Mouse (Mus musculus) MEL (cell line): ENCODE data around the gene Szrd1.

Experiments used
- CTCF ChIP-seq, 3 experiments: IDR thresholded peaks in 2 of 3; conservative IDR thresholded peaks in 1 of 3; 2 replicates each; pipeline ENCODE4 v1.5.1; 2011 to 2012; ENCODE audit warnings: low read length in 3 of 3, low read depth in 2 of 3, mild to moderate bottlenecking in 2 of 3, improper control_type of control experiment in 1 of 3, inconsistent platforms in 1 of 3, mixed read lengths in 1 of 3, moderate library complexity in 1 of 3; ENCODE audit not compliant: control insufficient read depth in 1 of 3, insufficient read depth in 1 of 3, poor library complexity in 1 of 3, severe bottlenecking in 1 of 3
- E2F4 ChIP-seq: IDR thresholded peaks from 2 replicates; pipeline ENCODE4 v1.6.1; 2011; ENCODE audit warnings: low read depth, low read length, improper control_type of control experiment, borderline replicate concordance
- ELF1 ChIP-seq: IDR thresholded peaks from 2 replicates; pipeline ENCODE4 v1.6.1; 2014; ENCODE audit warnings: low read depth, mild to moderate bottlenecking, inconsistent platforms, low read length, improper control_type of control experiment, moderate library complexity
- EP300 ChIP-seq, 2 experiments: IDR thresholded peaks; 2 replicates each; pipeline ENCODE4 v1.6.1; 2011; ENCODE audit warnings: improper control_type of control experiment in 2 of 2, low read length in 2 of 2, low read depth in 1 of 2, mild to moderate bottlenecking in 1 of 2
- HCFC1 ChIP-seq: IDR thresholded peaks from 2 replicates; pipeline ENCODE4 v1.6.1; 2012; ENCODE audit warnings: low read depth, mild to moderate bottlenecking, inconsistent platforms, low read length, improper control_type of control experiment, moderate library complexity
- JUND ChIP-seq: IDR thresholded peaks from 2 replicates; pipeline ENCODE4 v1.6.1; 2011; ENCODE audit warnings: low read depth, mild to moderate bottlenecking, improper control_type of control experiment, low read length
- MAX ChIP-seq: IDR thresholded peaks from 2 replicates; pipeline ENCODE4 v1.6.1; 2011; ENCODE audit warnings: low read length, improper control_type of control experiment
- MAZ ChIP-seq: IDR thresholded peaks from 2 replicates; pipeline ENCODE4 v1.6.1; 2012; ENCODE audit warnings: low read depth, mild to moderate bottlenecking, inconsistent platforms, low read length, improper control_type of control experiment
- MXI1 ChIP-seq: IDR thresholded peaks from 2 replicates; pipeline ENCODE4 v1.6.1; 2011; ENCODE audit warnings: mild to moderate bottlenecking, low read depth, low read length, improper control_type of control experiment
- MYB ChIP-seq: IDR thresholded peaks from 2 replicates; pipeline ENCODE4 v1.6.1; 2011; ENCODE audit warnings: mild to moderate bottlenecking, low read depth, low read length, improper control_type of control experiment
- POLR2A ChIP-seq, 2 experiments: IDR thresholded peaks; 2 replicates each; pipeline ENCODE4 v1.6.1; 2011 to 2012; ENCODE audit warnings: low read length in 2 of 2, mild to moderate bottlenecking in 2 of 2, control low read depth in 1 of 2, improper control_type of control experiment in 1 of 2, low read depth in 1 of 2, moderate library complexity in 1 of 2; ENCODE audit not compliant: control insufficient read depth in 1 of 2, insufficient read depth in 1 of 2, poor library complexity in 1 of 2
- POLR2AphosphoS2 ChIP-seq: IDR thresholded peaks from 2 replicates; pipeline ENCODE4 v1.6.1; 2011; ENCODE audit warnings: low read length, improper control_type of control experiment
- UBTF ChIP-seq: IDR thresholded peaks from 2 replicates; pipeline ENCODE4 v1.6.1; 2012; ENCODE audit warnings: low read depth, mild to moderate bottlenecking, inconsistent platforms, low read length, improper control_type of control experiment, moderate library complexity, borderline replicate concordance; ENCODE audit not compliant: insufficient read depth
- USF1 ChIP-seq: IDR thresholded peaks from 2 replicates; pipeline ENCODE4 v1.6.1; 2014; ENCODE audit warnings: low read depth, mild to moderate bottlenecking, inconsistent platforms, low read length, improper control_type of control experiment, moderate library complexity

DNA sequence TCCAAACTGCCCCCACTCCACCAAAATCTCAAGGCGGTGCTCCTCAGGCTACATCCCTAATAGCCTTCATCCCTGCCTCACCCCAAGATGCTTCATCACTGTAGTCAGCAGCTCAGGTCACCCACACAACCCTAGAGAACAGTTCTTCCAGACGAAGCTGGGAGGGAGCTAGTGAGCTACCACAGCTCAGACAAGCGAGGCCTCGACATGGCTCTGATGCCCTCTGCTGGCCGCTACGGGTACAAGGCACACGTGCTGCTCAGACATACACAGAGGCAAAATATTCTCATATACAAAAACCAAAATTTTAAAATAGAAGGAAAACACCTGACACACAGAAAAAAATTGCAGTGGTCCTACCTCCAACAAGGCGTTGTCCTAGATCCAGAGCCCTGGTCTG lies 74.5 kb downstream of the Szrd1 start:
- TF ChIP-seq CTCF (IDR thresholded peaks at IDR 0.05 in 2 of 3, conservative IDR thresholded peaks at IDR 0.05 in 1 of 3; ENCODE audit: control insufficient read depth in 1 of 3, insufficient read depth in 1 of 3, low read depth in 2 of 3, low read length in 3 of 3, poor library complexity in 1 of 3, severe bottlenecking in 1 of 3), result peak; percentile 87 to 99 (median 93)
- no peak for TF ChIP-seq POLR2AphosphoS2
- TF ChIP-seq MXI1, result peak; percentile 76; the same call in 1 of the 2 replicates
- TF ChIP-seq E2F4, result no peak
- no peak for TF ChIP-seq JUND
- TF ChIP-seq MAX, result peak; percentile 89
- no peak for TF ChIP-seq ELF1
- no peak for TF ChIP-seq UBTF
- TF ChIP-seq USF1, result peak; percentile 79
- TF ChIP-seq MYB, result no peak
- TF ChIP-seq EP300 (IDR thresholded peaks at IDR 0.05; ENCODE audit: low read depth in 1 of 2, low read length in 2 of 2), result no peak
- TF ChIP-seq MAZ, result peak; percentile 49; the same call in 1 of the 2 replicates
- peak in 1 of 2 experiments; percentile 26; a peak in 1 of 4 replicates for TF ChIP-seq POLR2A (IDR thresholded peaks at IDR 0.05; ENCODE audit: control insufficient read depth in 1 of 2, insufficient read depth in 1 of 2, low read depth in 1 of 2, low read length in 2 of 2, poor library complexity in 1 of 2)
- no peak for TF ChIP-seq HCFC1
